Mouse (Mus musculus) hindbrain, embryonic 14.5 days (tissue): ENCODE measurements around the gene Arl6ip5. TPM values are rescaled to one million over a fixed set of nuclear protein-coding genes. Genes with fewer than 3 reads are reported as not detected.

Experiments used
- ATAC-seq: fragments of 200-750 bp; cut with Nextera tagmentation; 2 replicates; pipeline ENCODE4 v1.8.0; 2017; ENCODE audit warnings: moderate number of reproducible peaks, mild to moderate bottlenecking, moderate TSS enrichment, moderate library complexity; ENCODE audit not compliant: low FRiP score
- DNase-seq: peaks from one replicate; pipeline ENCODE4 v3.0.0-alpha.2; 2015; ENCODE audit warnings: low spot score
- H3K27ac ChIP-seq: fragments of 300-500 bp; sonication (generic); 2 replicates; pipeline ENCODE4 v1.5.1; 2014; ENCODE audit warnings: mild to moderate bottlenecking, moderate library complexity
- H3K27me3 ChIP-seq: fragments of 300-500 bp; sonication (generic); 2 replicates; pipeline ENCODE4 v1.6.1; 2014; ENCODE audit warnings: mild to moderate bottlenecking, low read length, mixed read lengths; ENCODE audit not compliant: control insufficient read depth, insufficient read depth
- H3K36me3 ChIP-seq: fragments of 300-500 bp; sonication (generic); replicated peaks from 2 replicates; pipeline ENCODE4 v1.6.1; 2014; ENCODE audit not compliant: control insufficient read depth, insufficient read depth
- H3K4me1 ChIP-seq: fragments of 300-500 bp; sonication (generic); replicated peaks from 2 replicates; pipeline ENCODE4 v1.6.1; 2014; ENCODE audit warnings: antibody characterized with exemption, low read length, mixed read lengths; ENCODE audit not compliant: control insufficient read depth, insufficient read depth
- H3K4me2 ChIP-seq: fragments of 300-500 bp; sonication (generic); replicated peaks from 2 replicates; pipeline ENCODE4 v1.6.1; 2014; ENCODE audit warnings: mild to moderate bottlenecking, moderate library complexity
- H3K4me3 ChIP-seq: fragments of 300-500 bp; sonication (generic); replicated peaks from 2 replicates; pipeline ENCODE4 v1.5.1; 2014; ENCODE audit warnings: mild to moderate bottlenecking, low read length
- H3K9ac ChIP-seq: fragments of 300-500 bp; sonication (generic); 2 replicates; pipeline ENCODE4 v1.6.1; 2014
- H3K9me3 ChIP-seq: fragments of 300-500 bp; sonication (generic); 2 replicates; pipeline ENCODE4 v1.6.1; 2016; ENCODE audit warnings: low read length; ENCODE audit not compliant: control insufficient read depth
- WGBS: fragments of 180-500 bp; shearing (Covaris S2); extraction: QIAGEN DNeasy Blood & Tissue Kit; methylation state at CpG from one replicate; pipeline ENCODE4 v1.1.7; 2014; 5-methylcytosine and 5-hydroxymethylcytosine counted together
- polyA plus RNA-seq: library from polyadenylated mRNA; unstranded; fragments of >200 nt; fragmentation: Nextera tagmentation; extraction: Ambion mirVana; gene quantifications from 2 replicates; pipeline ENCODE4 v1.2.1, GENCODE M21; 2014

Arl6ip5 gene
- polyA plus RNA-seq, 1 experiment from 2014 or later = 76.7 TPM

DNA sequence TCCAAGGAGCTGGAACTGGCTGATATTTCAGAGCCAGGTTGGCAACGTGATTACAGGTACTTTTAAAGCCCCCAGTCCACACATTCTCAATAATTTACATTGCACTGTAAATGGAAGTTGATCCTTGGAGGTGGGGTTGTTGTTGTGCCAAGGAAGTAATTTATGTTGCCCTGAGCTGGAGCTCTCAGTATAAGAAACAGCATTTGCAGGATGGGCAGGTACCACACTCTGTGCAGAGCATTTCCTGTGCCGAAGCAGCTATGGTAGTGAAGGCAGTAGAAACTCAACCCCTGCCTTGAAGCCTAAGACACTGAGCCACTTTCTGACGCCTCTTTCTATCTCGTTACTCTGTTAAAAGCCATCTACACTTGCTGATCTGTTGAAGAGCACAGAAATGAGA lies 65.3 kb downstream of the Arl6ip5 start:
- Histone ChIP-seq H3K9ac (no peak overlapping the region), H3K36me3 (no peaks in the 10 kb centered on the region), H3K27me3 (no peaks in the 10 kb centered on the region), H3K4me1 (peaks cover 22% of the 10 kb centered on the region; the same call in 1 of the 2 replicates), H3K9me3 (no peaks in the 10 kb centered on the region), H3K27ac (no peak overlapping the region), H3K4me3 (no peak overlapping the region), H3K4me2 (no peak overlapping the region)
- no peak for DNase-seq
- no peak for ATAC-seq
- 62% methylated on average over 4 of the region's 4 CpGs for WGBS

DNA sequence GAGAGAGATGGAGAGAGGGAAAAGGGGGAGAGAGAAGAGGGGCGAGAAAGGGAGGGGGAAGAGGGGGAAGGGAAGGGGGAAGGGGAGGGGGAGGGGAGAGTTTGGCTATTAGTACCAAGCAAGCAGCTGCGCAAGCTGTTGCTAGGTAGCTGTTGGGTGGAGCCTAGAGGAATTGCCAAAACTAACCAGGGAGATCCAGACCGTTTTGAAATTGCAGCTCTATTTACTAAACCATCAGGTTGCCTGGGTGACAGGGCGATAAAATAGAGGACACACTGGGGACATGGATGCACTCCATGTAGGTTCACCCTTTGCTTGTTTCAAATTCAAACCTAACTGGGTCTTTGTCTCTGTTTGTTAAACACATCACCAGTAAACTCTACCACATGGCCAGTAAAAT lies 65.9 kb downstream of the Arl6ip5 start:
- H3K27me3 ChIP-seq = no peaks in the 10 kb centered on the region
- H3K9ac ChIP-seq = no peak overlapping the region
- ATAC-seq = no peak

GRCm38 (mm10) chr6:97276890-97277497 lies 66.5 kb downstream of the Arl6ip5 start:
- DNase-seq = no peak

More for the DNA sequence above, 65.9 kb downstream of the Arl6ip5 start:
- H3K36me3 ChIP-seq = no peaks in the 10 kb centered on the region
- peaks cover 22% of the 10 kb centered on the region; the same call in 1 of the 2 replicates for H3K4me1 ChIP-seq
- no peak overlapping the region for H3K4me2 ChIP-seq
- WGBS = 21% methylated on average over 4 of the region's 4 CpGs
- H3K9me3 ChIP-seq = no peaks in the 10 kb centered on the region
- H3K27ac ChIP-seq = no peak overlapping the region
- no peak overlapping the region for H3K4me3 ChIP-seq
- no peak for DNase-seq

DNA sequence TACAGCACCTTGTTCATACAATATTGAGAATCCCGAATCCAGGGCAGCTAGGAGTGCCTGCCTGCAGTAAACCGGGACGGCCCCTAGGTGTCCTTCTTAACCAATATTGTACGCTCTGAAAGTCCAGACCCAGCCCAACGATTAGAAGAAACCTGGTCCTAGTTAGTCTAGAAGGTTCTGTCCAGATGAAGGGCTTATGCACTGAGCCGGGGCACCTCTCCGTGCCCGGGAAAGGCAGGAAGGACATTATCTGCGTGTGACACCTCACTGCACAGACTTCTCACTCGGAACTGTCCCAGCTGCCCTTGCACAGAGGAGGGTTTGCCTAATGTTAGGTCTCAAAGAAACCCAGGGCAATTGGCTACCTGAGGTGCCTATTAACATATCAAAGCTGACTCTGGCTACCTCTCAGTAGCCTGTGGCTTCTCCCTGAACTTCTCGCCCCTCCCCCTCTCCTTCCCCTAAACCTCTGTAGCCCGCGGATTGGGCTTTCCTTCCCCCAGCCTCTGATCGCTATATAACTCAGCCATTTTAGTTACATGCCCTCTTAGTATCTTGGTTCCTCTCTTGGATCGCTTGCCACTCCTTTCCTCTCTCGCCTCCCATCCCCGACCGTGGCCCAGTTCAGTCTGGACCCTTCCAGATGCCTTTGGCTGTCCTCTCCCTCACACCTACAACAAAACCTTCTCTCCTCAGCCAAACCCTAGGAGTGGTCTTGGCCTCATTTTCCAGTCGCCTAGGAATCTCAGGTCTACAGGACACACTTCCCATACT lies 67.7 kb downstream of the Arl6ip5 start:
- WGBS = 4% methylated on average over 19 of the region's 19 CpGs
- peak; percentile 62 for ATAC-seq

More at GRCm38 (mm10) chr6:97276890-97277497, 66.5 kb downstream of the Arl6ip5 start:
- Histone ChIP-seq H3K4me1 (peaks cover 22% of the 10 kb centered on the region; the same call in 1 of the 2 replicates), H3K27ac (no peak overlapping the region), H3K27me3 (no peaks in the 10 kb centered on the region), H3K4me3 (no peak overlapping the region), H3K4me2 (no peak overlapping the region), H3K9me3 (no peaks in the 10 kb centered on the region), H3K36me3 (no peaks in the 10 kb centered on the region), H3K9ac (no peak overlapping the region)
- ATAC-seq = 0 out of 2 replicates have a peak, but pooled peaks have one; percentile 21
- 63% methylated on average over 5 of the region's 5 CpGs for WGBS

DNA sequence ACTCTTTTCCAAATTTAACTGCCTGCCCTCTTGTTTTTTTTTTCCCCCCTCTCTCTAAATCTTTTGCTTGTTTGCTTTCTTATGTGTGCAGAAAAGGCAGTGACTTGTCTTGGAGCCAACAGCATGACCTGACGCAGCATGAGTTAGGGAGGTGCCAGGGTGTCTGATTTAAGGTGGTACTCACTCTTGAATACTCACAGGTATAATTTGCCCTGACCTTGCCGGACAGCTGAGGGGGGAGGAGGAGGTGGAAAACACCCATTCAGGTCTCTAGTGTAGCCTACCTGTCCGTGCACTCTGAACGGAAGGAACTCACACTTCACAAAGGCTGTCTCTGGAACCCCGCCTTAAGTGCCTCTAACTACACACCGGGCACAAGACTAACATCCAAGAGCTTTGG lies 68.4 kb downstream of the Arl6ip5 start:
- H3K4me2 ChIP-seq = no peak overlapping the region
- ATAC-seq = no peak
- no peaks in the 10 kb centered on the region for H3K36me3 ChIP-seq
- H3K4me3 ChIP-seq = no peak overlapping the region
- WGBS = 47% methylated on average over 6 of the region's 6 CpGs
- no peak for DNase-seq
- H3K4me1 ChIP-seq = peaks cover 22% of the 10 kb centered on the region; the same call in 1 of the 2 replicates
- H3K27me3 ChIP-seq = no peaks in the 10 kb centered on the region
- H3K27ac ChIP-seq = no peak overlapping the region
- no peak overlapping the region for H3K9ac ChIP-seq
- H3K9me3 ChIP-seq = no peaks in the 10 kb centered on the region

More for the DNA sequence above, 67.7 kb downstream of the Arl6ip5 start:
- DNase-seq = peak; percentile 83
- Histone ChIP-seq H3K27me3 (no peaks in the 10 kb centered on the region), H3K9ac (peak overlapping the region; percentile 26; the same call in 1 of the 2 replicates), H3K27ac (no peak overlapping the region), H3K4me2 (peak overlapping the region; percentile 54), H3K4me1 (peaks cover 22% of the 10 kb centered on the region; the same call in 1 of the 2 replicates), H3K36me3 (no peaks in the 10 kb centered on the region), H3K9me3 (no peaks in the 10 kb centered on the region), H3K4me3 (peak overlapping the region; percentile 11)

Other genes with a start within 250 kb of the Arl6ip5 start
- gene Fam19a4, start 150.3 kb upstream of the Arl6ip5 start, polyA plus RNA-seq = 2.6 and 3.7 TPM in 2 replicates
- gene Eogt, start 61.5 kb upstream of the Arl6ip5 start, polyA plus RNA-seq = 9.8 and 10.8 TPM in 2 replicates
- gene Tmf1, start 31.6 kb upstream of the Arl6ip5 start, polyA plus RNA-seq = 39.8 and 40.5 TPM in 2 replicates
- gene Uba3, start 5.0 kb upstream of the Arl6ip5 start, polyA plus RNA-seq = 94.6 and 95.8 TPM in 2 replicates
- gene Lmod3, start 42.1 kb downstream of the Arl6ip5 start, polyA plus RNA-seq = not detected in 2 replicates